Mouse (Mus musculus): ENCODE measurements at regions not wholly inside any gene's neighbourhood (a gene's known extent, or its start where the extent isn't known, plus 50 kb on each side); places are given as distances from the start of the nearest gene placed in this dataset.

- DNase-seq (ENCODE audit: low spot score in 2 of 2) = peak in 1 of 2 experiments; percentile 1
These were observed 1042.3 kb downstream of the H2al1n start for GRCm38 (mm10) chrX:15253281-15253680.

Measured in layer of hippocampus, adult 8-10 months (tissue).